Mouse (Mus musculus): ENCODE data around the gene Ezr. TPM values are rescaled to one million over a fixed set of nuclear protein-coding genes. Genes with fewer than 3 reads are reported as not detected.
"Not testable (repeated sequence)": the region's sequence is repeated elsewhere in the genome, so short reads cannot be mapped to it uniquely, and the experiment has no call there.

Ezr gene
- polyA plus RNA-seq, 1 experiment from 2014 or later: 288 TPM

DNA sequence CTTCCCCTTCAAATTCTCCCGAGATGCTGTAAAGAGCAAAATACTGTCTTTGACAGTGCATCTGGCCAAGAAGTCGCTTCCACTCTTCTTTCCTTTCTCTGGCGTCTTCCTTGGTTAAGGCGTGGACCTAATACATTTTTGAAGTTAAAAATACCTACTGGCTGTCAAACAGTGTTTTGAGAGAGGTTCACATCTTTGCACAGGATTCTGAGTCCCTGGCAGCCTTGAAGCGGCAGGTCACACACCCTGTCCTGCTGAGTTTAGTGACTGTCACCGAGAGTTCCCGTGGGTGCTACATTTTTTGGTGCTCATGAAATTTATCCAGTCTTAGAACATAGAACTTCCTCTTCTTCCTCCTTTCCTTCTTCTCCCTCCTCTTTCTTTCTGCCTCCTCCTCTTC is 82.5 kb downstream of the Ezr start:
- WGBS: 59% methylated on average over 3 of the region's 7 CpGs
- H3K27me3 ChIP-seq (replicated peaks; ENCODE audit: insufficient read depth, low read length); H3K9ac ChIP-seq (replicated peaks; ENCODE audit: low read depth); H3K4me3 ChIP-seq (ENCODE audit: low read depth, low read length); H3K4me1 ChIP-seq (ENCODE audit: insufficient read depth, low read depth, low read length); ATAC-seq; H3K36me3 ChIP-seq (ENCODE audit: insufficient read depth, low read length); H3K4me2 ChIP-seq (replicated peaks; ENCODE audit: low read depth, low read length); H3K27ac ChIP-seq (ENCODE audit: low read length); DNase-seq (ENCODE audit: low spot score); H3K9me3 ChIP-seq (ENCODE audit: low read length): not testable (repeated sequence)

DNA sequence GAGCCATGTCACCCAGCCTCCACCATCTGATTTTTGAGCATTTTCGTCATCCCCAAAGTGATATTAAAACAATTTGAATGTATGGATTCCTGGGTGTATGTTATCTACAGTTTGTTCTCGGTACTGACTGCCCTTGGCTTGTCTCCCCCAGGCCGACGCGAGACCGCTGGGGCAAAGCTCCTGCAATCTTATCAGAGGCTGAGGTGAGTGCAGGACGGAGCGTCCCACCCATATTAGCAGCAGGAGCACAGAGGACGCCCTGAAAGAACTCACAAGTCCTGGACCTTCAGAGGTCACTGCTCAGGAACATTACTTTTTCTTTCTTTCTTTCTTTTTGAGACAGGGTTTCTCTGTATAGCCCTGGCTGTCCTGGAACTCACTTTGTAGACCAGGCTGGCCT is 83.1 kb downstream of the Ezr start:
- WGBS: 79% methylated on average over 8 of the region's 9 CpGs
- H3K36me3 ChIP-seq (ENCODE audit: insufficient read depth, low read length); H3K9me3 ChIP-seq (ENCODE audit: low read length); H3K27me3 ChIP-seq (replicated peaks; ENCODE audit: insufficient read depth, low read length); DNase-seq (ENCODE audit: low spot score); H3K27ac ChIP-seq (ENCODE audit: low read length); ATAC-seq; H3K9ac ChIP-seq (replicated peaks; ENCODE audit: low read depth); H3K4me1 ChIP-seq (ENCODE audit: insufficient read depth, low read depth, low read length); H3K4me2 ChIP-seq (replicated peaks; ENCODE audit: low read depth, low read length); H3K4me3 ChIP-seq (ENCODE audit: low read depth, low read length): not testable (repeated sequence)

DNA sequence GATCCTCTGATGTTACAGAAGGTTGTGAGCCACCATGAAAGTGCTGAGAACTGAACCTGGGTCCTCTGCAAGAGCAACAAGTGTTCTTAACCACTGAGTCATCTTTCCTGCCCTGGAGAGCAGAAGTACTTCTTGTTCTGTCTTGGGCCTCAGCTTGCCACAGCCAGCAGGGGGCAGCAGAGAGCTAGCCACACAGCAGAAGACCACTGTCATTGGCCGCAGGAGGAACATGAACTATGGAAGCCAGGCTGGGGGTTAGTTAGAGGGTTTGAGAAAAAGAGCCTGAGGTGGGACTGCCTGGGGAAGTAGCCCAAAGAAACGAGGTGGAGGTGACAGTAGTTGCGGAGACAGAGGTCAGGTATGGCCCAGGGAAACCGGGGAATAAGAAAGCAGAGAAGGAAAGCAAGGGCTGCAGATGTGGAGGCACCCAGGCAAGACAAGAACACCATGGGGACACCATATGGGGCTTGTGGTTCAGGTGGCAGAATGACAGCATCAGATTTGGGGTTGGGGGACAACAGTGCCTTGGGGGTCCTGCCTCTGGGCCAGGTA is 85.3 kb downstream of the Ezr start:
- not testable (repeated sequence) for H3K4me2 ChIP-seq (replicated peaks; ENCODE audit: low read depth, low read length); H3K27me3 ChIP-seq (replicated peaks; ENCODE audit: insufficient read depth, low read length); H3K4me1 ChIP-seq (ENCODE audit: insufficient read depth, low read depth, low read length); H3K4me3 ChIP-seq (ENCODE audit: low read depth, low read length); H3K27ac ChIP-seq (ENCODE audit: low read length); H3K36me3 ChIP-seq (ENCODE audit: insufficient read depth, low read length); H3K9ac ChIP-seq (replicated peaks; ENCODE audit: low read depth); H3K9me3 ChIP-seq (ENCODE audit: low read length)
- DNase-seq (ENCODE audit: low spot score) (peak; percentile 77), ATAC-seq (peak; percentile 79)
- peak; percentile 69 for TF ChIP-seq CTCF (IDR thresholded peaks at IDR 0.05)
- WGBS: 38% methylated on average over 4 of the region's 4 CpGs

DNA sequence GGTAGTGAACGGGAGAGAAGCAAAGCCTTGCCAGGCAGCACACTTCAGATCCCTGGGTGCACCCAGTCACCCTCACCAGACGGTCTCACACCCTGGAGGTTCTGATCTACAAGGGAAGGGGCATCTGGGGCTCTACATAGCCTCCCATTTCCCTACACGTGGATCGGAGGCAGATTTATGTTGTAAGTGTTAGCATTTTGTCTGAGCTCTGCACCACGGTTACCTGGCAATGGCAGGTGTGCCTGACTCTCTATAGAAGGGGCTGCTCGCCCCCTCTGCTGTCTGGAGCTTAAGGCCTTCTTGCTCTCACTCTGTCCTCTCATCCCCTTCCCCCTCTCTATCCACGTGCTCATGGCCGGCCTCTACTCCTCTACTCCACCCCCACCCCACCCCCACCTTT is 86.1 kb downstream of the Ezr start:
- H3K4me3 ChIP-seq (ENCODE audit: low read depth, low read length); ATAC-seq; H3K27me3 ChIP-seq (replicated peaks; ENCODE audit: insufficient read depth, low read length); H3K27ac ChIP-seq (ENCODE audit: low read length); DNase-seq (ENCODE audit: low spot score); H3K9me3 ChIP-seq (ENCODE audit: low read length); H3K4me1 ChIP-seq (ENCODE audit: insufficient read depth, low read depth, low read length); H3K36me3 ChIP-seq (ENCODE audit: insufficient read depth, low read length); H3K4me2 ChIP-seq (replicated peaks; ENCODE audit: low read depth, low read length); H3K9ac ChIP-seq (replicated peaks; ENCODE audit: low read depth): not testable (repeated sequence)
- WGBS: 55% methylated on average over 8 of the region's 8 CpGs

DNA sequence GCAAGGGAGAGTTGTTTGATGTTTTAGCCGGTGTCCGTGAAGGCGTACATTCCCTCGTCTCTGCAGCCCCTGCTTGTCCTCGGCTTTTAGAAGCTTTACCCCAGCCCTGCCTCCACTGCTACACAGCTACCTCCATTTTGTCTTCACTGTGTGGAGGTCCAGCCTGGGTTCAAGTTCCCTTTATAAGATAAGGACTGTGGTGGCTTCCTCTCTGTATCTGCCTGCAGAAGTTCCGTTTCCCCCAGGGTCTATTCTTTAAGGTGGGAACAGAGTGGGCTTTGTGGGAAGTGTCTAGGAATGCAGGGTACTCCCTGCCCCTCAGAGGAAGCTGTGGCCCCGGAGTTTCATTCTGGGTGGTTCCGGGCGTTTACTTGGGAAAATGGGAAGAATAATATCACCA is 86.9 kb downstream of the Ezr start:
- not testable (repeated sequence) for H3K9me3 ChIP-seq (ENCODE audit: low read length); H3K36me3 ChIP-seq (ENCODE audit: insufficient read depth, low read length); DNase-seq (ENCODE audit: low spot score); H3K9ac ChIP-seq (replicated peaks; ENCODE audit: low read depth); H3K4me3 ChIP-seq (ENCODE audit: low read depth, low read length); H3K27ac ChIP-seq (ENCODE audit: low read length); H3K4me1 ChIP-seq (ENCODE audit: insufficient read depth, low read depth, low read length); ATAC-seq; H3K4me2 ChIP-seq (replicated peaks; ENCODE audit: low read depth, low read length); H3K27me3 ChIP-seq (replicated peaks; ENCODE audit: insufficient read depth, low read length)
- WGBS: 54% methylated on average over 9 of the region's 9 CpGs

DNA sequence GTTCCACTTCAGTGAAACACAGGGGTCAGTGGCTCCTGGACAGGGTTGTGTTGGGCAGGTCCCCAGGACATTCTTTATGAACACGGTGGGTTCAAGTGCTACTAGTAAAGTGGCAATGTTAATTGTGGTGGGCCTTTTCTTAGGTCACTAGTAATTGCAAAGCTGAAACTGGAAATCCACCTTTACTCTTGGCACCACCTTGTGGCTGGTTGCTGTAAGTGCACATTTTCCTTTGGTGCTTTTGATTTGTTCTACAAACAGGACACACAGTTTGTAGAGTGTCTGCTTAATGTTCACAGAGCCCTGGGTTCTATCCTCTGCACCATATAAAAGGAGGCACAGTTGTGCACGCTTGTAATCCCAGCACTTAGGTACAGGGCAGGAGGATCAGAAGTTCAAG is 91.0 kb downstream of the Ezr start:
- peak; percentile 82 for TF ChIP-seq CTCF (IDR thresholded peaks at IDR 0.05)
- peak; percentile 28 for DNase-seq (ENCODE audit: low spot score)
- WGBS: 4% methylated on average over 2 of the region's 2 CpGs
- not testable (repeated sequence) for H3K4me3 ChIP-seq (ENCODE audit: low read depth, low read length); H3K4me1 ChIP-seq (ENCODE audit: insufficient read depth, low read depth, low read length); H3K27me3 ChIP-seq (replicated peaks; ENCODE audit: insufficient read depth, low read length); H3K36me3 ChIP-seq (ENCODE audit: insufficient read depth, low read length); H3K27ac ChIP-seq (ENCODE audit: low read length); H3K9me3 ChIP-seq (ENCODE audit: low read length); ATAC-seq; H3K4me2 ChIP-seq (replicated peaks; ENCODE audit: low read depth, low read length); H3K9ac ChIP-seq (replicated peaks; ENCODE audit: low read depth)

DNA sequence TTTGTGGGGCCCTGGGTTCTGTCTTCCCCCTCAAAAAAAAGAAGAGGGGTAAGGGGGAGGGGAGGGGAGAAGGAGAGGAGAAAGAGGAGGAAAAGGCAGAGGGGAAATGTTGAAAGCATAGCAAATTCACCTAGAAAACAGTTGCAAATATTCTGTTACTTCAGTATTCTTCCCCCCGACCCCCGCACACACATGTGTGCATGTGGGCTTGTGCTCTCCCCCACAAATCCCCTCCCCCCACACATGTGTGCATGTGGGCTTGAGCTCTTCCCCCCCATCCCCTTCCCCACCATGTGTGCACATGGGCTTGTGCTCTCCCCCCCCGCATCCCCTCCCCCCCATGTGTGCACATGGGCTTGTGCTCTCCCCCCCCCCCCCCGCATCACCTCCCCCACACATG is 93.2 kb downstream of the Ezr start:
- H3K4me1 ChIP-seq (ENCODE audit: insufficient read depth, low read depth, low read length); DNase-seq (ENCODE audit: low spot score); H3K9ac ChIP-seq (replicated peaks; ENCODE audit: low read depth); H3K9me3 ChIP-seq (ENCODE audit: low read length); H3K27me3 ChIP-seq (replicated peaks; ENCODE audit: insufficient read depth, low read length); H3K27ac ChIP-seq (ENCODE audit: low read length); ATAC-seq; H3K4me2 ChIP-seq (replicated peaks; ENCODE audit: low read depth, low read length); H3K4me3 ChIP-seq (ENCODE audit: low read depth, low read length); H3K36me3 ChIP-seq (ENCODE audit: insufficient read depth, low read length): not testable (repeated sequence)
- 96% methylated on average over 2 of the region's 4 CpGs for WGBS

Other genes with a start within 250 kb of the Ezr start
- gene Dynlt1c, start 181.1 kb downstream of the Ezr start, polyA plus RNA-seq (2015; fragmentation: Nextera tagmentation; extraction: Ambion mirVana): 29.1 and 30.1 TPM in 2 replicates
- gene Dynlt1f, start 126.9 kb downstream of the Ezr start, polyA plus RNA-seq (2015; fragmentation: Nextera tagmentation; extraction: Ambion mirVana): 185 and 188 TPM in 2 replicates
- gene Sytl3, start 123.7 kb downstream of the Ezr start, polyA plus RNA-seq (2015; fragmentation: Nextera tagmentation; extraction: Ambion mirVana): 0.40 and 0.67 TPM in 2 replicates
- gene Rsph3b, start 165.9 kb upstream of the Ezr start, polyA plus RNA-seq (2015; fragmentation: Nextera tagmentation; extraction: Ambion mirVana): 47.2 and 52.6 TPM in 2 replicates
- 22.1 and 24.1 TPM in 2 replicates for gene Tagap1, start 178.4 kb upstream of the Ezr start, polyA plus RNA-seq (2015; fragmentation: Nextera tagmentation; extraction: Ambion mirVana)
- gene Rnaset2b, start 187.8 kb upstream of the Ezr start, polyA plus RNA-seq (2015; fragmentation: Nextera tagmentation; extraction: Ambion mirVana): 426 and 446 TPM in 2 replicates
- 0.30 and 0.32 TPM in 2 replicates for gene Gm49721, start 196.1 kb upstream of the Ezr start, polyA plus RNA-seq (2015; fragmentation: Nextera tagmentation; extraction: Ambion mirVana)
- gene Gm1604a, start 242.8 kb upstream of the Ezr start, polyA plus RNA-seq (2015; fragmentation: Nextera tagmentation; extraction: Ambion mirVana): not detected in 2 replicates